Mouse (Mus musculus) bone marrow macrophage, adult 2 months (primary cell): ENCODE measurements around the gene Fgfr2.

Source experiments
- CTCF ChIP-seq: IDR thresholded peaks from 2 replicates; pipeline ENCODE4 v1.5.1; 2012; ENCODE audit warnings: low read depth, mild to moderate bottlenecking, low read length, moderate library complexity
- POLR2A ChIP-seq: IDR thresholded peaks from 2 replicates; pipeline ENCODE4 v1.6.1; 2012; ENCODE audit warnings: mild to moderate bottlenecking, low read depth, low read length, borderline replicate concordance

DNA sequence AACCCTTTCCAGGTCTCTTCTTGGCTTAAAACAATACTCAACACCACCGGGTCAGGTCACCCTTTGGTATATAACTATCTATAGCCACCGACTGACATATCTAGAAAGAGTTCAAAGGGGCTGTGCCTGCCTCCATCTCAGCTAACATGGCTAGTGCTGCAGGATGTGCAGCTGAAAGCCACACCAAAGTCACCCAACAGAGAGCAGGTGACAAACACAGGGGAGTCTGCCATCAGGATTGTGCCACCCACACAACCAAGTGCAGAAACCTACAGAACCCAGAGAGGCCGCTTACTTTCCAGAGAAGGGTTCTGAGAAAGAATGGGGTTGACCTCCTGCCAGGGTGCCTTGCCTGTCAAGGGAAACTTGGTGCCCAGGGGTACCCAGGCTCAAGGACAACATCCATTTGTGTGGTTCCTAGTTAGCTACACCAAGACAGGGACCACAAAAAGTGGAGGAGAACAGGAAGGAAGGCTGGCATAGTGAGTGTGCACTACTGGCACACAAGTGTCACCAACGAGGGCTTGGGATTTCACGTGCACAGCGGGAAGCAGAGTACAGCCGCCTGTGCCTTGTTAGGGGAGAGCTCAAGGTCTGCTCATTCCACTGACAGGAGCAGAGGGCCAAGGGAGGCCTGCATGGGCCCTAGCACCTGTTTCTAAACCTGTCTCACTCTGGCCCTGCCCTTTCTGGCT lies 350.0 kb downstream of the Fgfr2 start:
- no peak for TF ChIP-seq POLR2A
- no peak for TF ChIP-seq CTCF
